Mouse (Mus musculus) heart, embryonic 14.5 days (tissue): ENCODE measurements around the gene Smarcd1. TPM values are rescaled to one million over a fixed set of nuclear protein-coding genes. Genes with fewer than 3 reads are reported as not detected.

Experiments used
- ATAC-seq: fragments of 200-750 bp; cut with Nextera tagmentation; 2 replicates; pipeline ENCODE4 v1.8.0; 2017; ENCODE audit warnings: low read depth, moderate TSS enrichment; ENCODE audit not compliant: insufficient number of reproducible peaks, insufficient read depth, low FRiP score
- H3K27ac ChIP-seq, 2 experiments: fragments of 200-500 bp in 1 of 2; fragments of 300-500 bp in 1 of 2; sonication (generic) in 1 of 2; replicated peaks in 1 of 2; 2 replicates each; pipeline ENCODE4 v1.5.1; 2012 to 2014; ENCODE audit warnings: low read depth in 2 of 2, low read length in 2 of 2, control low read depth in 1 of 2, mild to moderate bottlenecking in 1 of 2, mixed read lengths in 1 of 2; ENCODE audit not compliant: control insufficient read depth in 1 of 2, insufficient read depth in 1 of 2
- H3K27me3 ChIP-seq: fragments of 300-500 bp; sonication (generic); 2 replicates; pipeline ENCODE4 v1.6.1; 2014; ENCODE audit warnings: mild to moderate bottlenecking, low read length, control low read depth; ENCODE audit not compliant: control insufficient read depth, insufficient read depth
- H3K36me3 ChIP-seq: fragments of 300-500 bp; sonication (generic); 2 replicates; pipeline ENCODE4 v1.6.1; 2014; ENCODE audit warnings: mild to moderate bottlenecking, control low read depth, low read length, mixed read lengths; ENCODE audit not compliant: control insufficient read depth, insufficient read depth
- H3K4me1 ChIP-seq, 2 experiments: fragments of 200-500 bp in 1 of 2; fragments of 300-500 bp in 1 of 2; sonication (generic) in 1 of 2; 2 replicates each; pipeline ENCODE4 v1.6.1; 2012 to 2014; ENCODE audit warnings: low read length in 2 of 2, control low read depth in 1 of 2, mixed read lengths in 1 of 2; ENCODE audit not compliant: control insufficient read depth in 2 of 2, insufficient read depth in 2 of 2
- H3K4me2 ChIP-seq: fragments of 300-500 bp; sonication (generic); 2 replicates; pipeline ENCODE4 v1.6.1; 2014; ENCODE audit warnings: mild to moderate bottlenecking, low read length
- H3K4me3 ChIP-seq, 2 experiments: fragments of 200-500 bp in 1 of 2; fragments of 300-500 bp in 1 of 2; sonication (generic) in 1 of 2; 2 replicates each; pipeline ENCODE4 v1.5.1; 2012 to 2014; ENCODE audit warnings: low read length in 2 of 2, mild to moderate bottlenecking in 2 of 2, control low read depth in 1 of 2, low read depth in 1 of 2, moderate library complexity in 1 of 2; ENCODE audit not compliant: control insufficient read depth in 1 of 2, insufficient read depth in 1 of 2
- H3K9ac ChIP-seq: fragments of 300-500 bp; sonication (generic); 2 replicates; pipeline ENCODE4 v1.6.1; 2014; ENCODE audit warnings: mild to moderate bottlenecking, low read length
- H3K9me3 ChIP-seq: fragments of 300-500 bp; sonication (generic); 2 replicates; pipeline ENCODE4 v1.6.1; 2016; ENCODE audit warnings: low read length, control low read depth; ENCODE audit not compliant: control insufficient read depth
- WGBS: fragments of 180-500 bp; shearing (Covaris S2); extraction: QIAGEN DNeasy Blood & Tissue Kit; methylation state at CpG from one replicate; pipeline ENCODE4 v1.1.7; 2014; 5-methylcytosine and 5-hydroxymethylcytosine counted together
- polyA plus RNA-seq: library from polyadenylated mRNA; unstranded; fragments of >200 nt; fragmentation: Nextera tagmentation; extraction: Ambion mirVana; gene quantifications from 2 replicates; pipeline ENCODE4 v1.2.1, GENCODE M21; 2014

Smarcd1 gene
- polyA plus RNA-seq, 1 experiment from 2014 or later: 24.7 TPM

GRCm38 (mm10) chr15:99684156-99684555 lies 17.8 kb upstream of the Smarcd1 start:
- no peak for ATAC-seq
- no peak overlapping the region for H3K27ac ChIP-seq
- no peak overlapping the region for H3K4me2 ChIP-seq
- H3K27me3 ChIP-seq: peaks cover 7% of the 10 kb centered on the region
- 89% methylated on average over 5 of the region's 5 CpGs for WGBS
- no peak overlapping the region for H3K4me3 ChIP-seq
- no peaks in the 10 kb centered on the region for H3K9me3 ChIP-seq
- no peaks in the 10 kb centered on the region for H3K4me1 ChIP-seq
- no peak overlapping the region for H3K9ac ChIP-seq
- no peaks in the 10 kb centered on the region for H3K36me3 ChIP-seq

GRCm38 (mm10) chr15:99688712-99689111 lies 13.2 kb upstream of the Smarcd1 start:
- H3K36me3 ChIP-seq: no peaks in the 10 kb centered on the region
- ATAC-seq: no peak
- 4% methylated on average over 4 of the region's 4 CpGs for WGBS
- H3K4me3 ChIP-seq: no peak overlapping the region
- peaks cover 25% of the 10 kb centered on the region for H3K27me3 ChIP-seq
- H3K27ac ChIP-seq: no peak overlapping the region
- no peak overlapping the region for H3K4me2 ChIP-seq
- H3K4me1 ChIP-seq: no peaks in the 10 kb centered on the region
- no peak overlapping the region for H3K9ac ChIP-seq
- no peaks in the 10 kb centered on the region for H3K9me3 ChIP-seq

GRCm38 (mm10) chr15:99690924-99691323 lies 11.0 kb upstream of the Smarcd1 start:
- no peak overlapping the region for H3K9ac ChIP-seq
- H3K9me3 ChIP-seq: no peaks in the 10 kb centered on the region
- no peak overlapping the region for H3K27ac ChIP-seq
- 24% methylated on average over 4 of the region's 4 CpGs for WGBS
- H3K36me3 ChIP-seq: no peaks in the 10 kb centered on the region
- H3K27me3 ChIP-seq: peaks cover 25% of the 10 kb centered on the region
- no peak for ATAC-seq
- no peak overlapping the region for H3K4me2 ChIP-seq
- H3K4me3 ChIP-seq: no peak overlapping the region
- H3K4me1 ChIP-seq: peaks cover 7 to 9% of the 10 kb centered on the region in 2 experiments; a peak in 3 of 4 replicates

- peaks cover 7 to 9% of the 10 kb centered on the region in 2 experiments; a peak in 3 of 4 replicates for H3K4me1 ChIP-seq
- 52% methylated on average over 9 of the region's 9 CpGs for WGBS
- no peak overlapping the region for H3K4me3 ChIP-seq
- ATAC-seq: no peak
- no peaks in the 10 kb centered on the region for H3K9me3 ChIP-seq
- H3K27me3 ChIP-seq: peaks cover 27% of the 10 kb centered on the region
- no peak overlapping the region for H3K4me2 ChIP-seq
- H3K36me3 ChIP-seq: no peaks in the 10 kb centered on the region
- H3K9ac ChIP-seq: no peak overlapping the region
- H3K27ac ChIP-seq: no peak overlapping the region
These were observed 10.0 kb upstream of the Smarcd1 start for GRCm38 (mm10) chr15:99691976-99692375.

- Histone ChIP-seq H3K9ac (no peak overlapping the region), H3K4me3 (no peak overlapping the region), H3K27me3 (peaks cover 16% of the 10 kb centered on the region), H3K4me1 (peaks cover 16 to 18% of the 10 kb centered on the region in 2 experiments), H3K9me3 (no peaks in the 10 kb centered on the region), H3K27ac (no peak overlapping the region), H3K36me3 (no peaks in the 10 kb centered on the region), H3K4me2 (no peak overlapping the region)
- WGBS: 7% methylated on average over 2 of the region's 2 CpGs
- no peak for ATAC-seq
These were observed 4.6 kb upstream of the Smarcd1 start for GRCm38 (mm10) chr15:99697309-99697708.

- Histone ChIP-seq H3K9ac (no peak overlapping the region), H3K27ac (no peak overlapping the region), H3K9me3 (no peaks in the 10 kb centered on the region), H3K4me2 (peak overlapping the region; percentile 11; the same call in 1 of the 2 replicates), H3K36me3 (peaks cover 5% of the 10 kb centered on the region; the same call in 1 of the 2 replicates), H3K4me3 (no peak overlapping the region), H3K27me3 (peaks cover 9% of the 10 kb centered on the region), H3K4me1 (peaks cover 22 to 29% of the 10 kb centered on the region in 2 experiments)
- 24% methylated on average over 20 of the region's 20 CpGs for WGBS
- ATAC-seq: no peak
These were observed 3.3 kb upstream of the Smarcd1 start for GRCm38 (mm10) chr15:99698533-99699085.

- Histone ChIP-seq H3K4me2 (no peak overlapping the region), H3K36me3 (peaks cover 15% of the 10 kb centered on the region), H3K9me3 (no peaks in the 10 kb centered on the region), H3K9ac (no peak overlapping the region), H3K4me3 (no peak overlapping the region), H3K27ac (no peak overlapping the region), H3K27me3 (peaks cover 9% of the 10 kb centered on the region), H3K4me1 (peaks cover 30 to 36% of the 10 kb centered on the region in 2 experiments)
- no peak for ATAC-seq
- WGBS: 84% methylated on average over 10 of the region's 10 CpGs
These were observed 2.2 kb upstream of the Smarcd1 start for GRCm38 (mm10) chr15:99699715-99700114.
